ENCODE assay signal across 8 mouse cellular contexts in genomic region chr14:45142511-45142910, GRCm38 (mm10).
DNase-seq lines count a peak whose midpoint lies in the region; ATAC-seq and TF ChIP-seq lines count a peak whose summit lies in the region.

No protein-coding gene starts in this region.

- no peaks in the 10 kb centered on the region for H3K4me1 ChIP-seq in liver, adult 2 months (ENCODE audit: control insufficient read depth, insufficient read depth, low read length)
- H3K4me1 ChIP-seq in liver, embryonic 11.5 days (replicated peaks; ENCODE audit: control insufficient read depth, insufficient read depth, low read length): no peaks in the 10 kb centered on the region
- no peaks in the 10 kb centered on the region for H3K4me1 ChIP-seq in intestine, embryonic 15.5 days (replicated peaks)
- no peaks in the 10 kb centered on the region for H3K4me1 ChIP-seq in neural tube, embryonic 12.5 days

- intact Hi-C loops in left cerebral cortex, postnatal 4 days (cut with DNase I): loop anchor here (5.0 kb wide), 1 partner anchor 160 kb away; no protein-coding TSS in a partner anchor

- TF ChIP-seq POLR2A in liver, adult 2 months (IDR thresholded peaks at IDR 0.05; ENCODE audit: extremely low read depth, insufficient read depth, low read length): no peak

- H3K4me3 ChIP-seq in liver, adult 2 months (ENCODE audit: insufficient read depth, low read depth, low read length): no peak overlapping the region
- no peak overlapping the region for H3K4me3 ChIP-seq in liver, embryonic 11.5 days (ENCODE audit: low read depth, low read length)
- no peak overlapping the region for H3K4me3 ChIP-seq in intestine, embryonic 15.5 days (replicated peaks)
- H3K4me3 ChIP-seq in neural tube, embryonic 12.5 days: no peak overlapping the region

- H3K27ac ChIP-seq in liver, adult 2 months (replicated peaks; ENCODE audit: insufficient read depth, low read depth, low read length): no peak overlapping the region
- H3K27ac ChIP-seq in liver, embryonic 11.5 days (ENCODE audit: low read depth, low read length): no peak overlapping the region
- H3K27ac ChIP-seq in intestine, embryonic 15.5 days: no peak overlapping the region
- H3K27ac ChIP-seq in neural tube, embryonic 12.5 days: no peak overlapping the region

- no peak for ATAC-seq in liver, embryonic 11.5 days (replicated peaks; ENCODE audit: low FRiP score)
- ATAC-seq in intestine, embryonic 15.5 days: 0 out of 2 replicates have a peak, but pooled peaks have one; percentile 67
- ATAC-seq in neural tube, embryonic 12.5 days (ENCODE audit: low FRiP score, low read depth): peak; percentile 70; the same call in 1 of the 2 replicates

- no peaks in the 10 kb centered on the region for H3K27me3 ChIP-seq in liver, adult 2 months (ENCODE audit: control insufficient read depth, insufficient read depth, low read length)
- no peaks in the 10 kb centered on the region for H3K27me3 ChIP-seq in liver, embryonic 11.5 days (replicated peaks; ENCODE audit: control insufficient read depth, insufficient read depth, low read length)
- no peaks in the 10 kb centered on the region for H3K27me3 ChIP-seq in intestine, embryonic 15.5 days (replicated peaks)
- H3K27me3 ChIP-seq in neural tube, embryonic 12.5 days (replicated peaks): no peaks in the 10 kb centered on the region

- H3K9ac ChIP-seq in liver, adult 2 months (ENCODE audit: low read depth, low read length): no peak overlapping the region
- H3K9ac ChIP-seq in liver, embryonic 11.5 days (ENCODE audit: low read depth, low read length): no peak overlapping the region
- no peak overlapping the region for H3K9ac ChIP-seq in intestine, embryonic 15.5 days
- no peak overlapping the region for H3K9ac ChIP-seq in neural tube, embryonic 12.5 days

- no peaks in the 10 kb centered on the region for H3K36me3 ChIP-seq in liver, adult 2 months (ENCODE audit: control insufficient read depth, insufficient read depth, low read length)
- H3K36me3 ChIP-seq in liver, embryonic 11.5 days (ENCODE audit: control insufficient read depth, insufficient read depth, low read length): no peaks in the 10 kb centered on the region
- H3K36me3 ChIP-seq in intestine, embryonic 15.5 days: no peaks in the 10 kb centered on the region
- peaks cover 9% of the 10 kb centered on the region for H3K36me3 ChIP-seq in neural tube, embryonic 12.5 days

- H3K9me3 ChIP-seq in liver, embryonic 11.5 days (ENCODE audit: control insufficient read depth, low read length): no peaks in the 10 kb centered on the region
- no peaks in the 10 kb centered on the region for H3K9me3 ChIP-seq in intestine, embryonic 15.5 days
- no peaks in the 10 kb centered on the region for H3K9me3 ChIP-seq in neural tube, embryonic 12.5 days

- no peaks in the 10 kb centered on the region for H3K79me2 ChIP-seq in liver, adult 2 months (ENCODE audit: control insufficient read depth, insufficient read depth, low read length)

- 64% methylated on average over 4 of the region's 4 CpGs for WGBS in liver, adult 2 months
- 42% methylated on average over 4 of the region's 4 CpGs for WGBS in liver, embryonic 11.5 days
- WGBS in intestine, embryonic 15.5 days: 49% methylated on average over 4 of the region's 4 CpGs
- 63% methylated on average over 4 of the region's 4 CpGs for WGBS in neural tube, embryonic 12.5 days

- no peak overlapping the region for H3K4me2 ChIP-seq in liver, embryonic 11.5 days
- H3K4me2 ChIP-seq in intestine, embryonic 15.5 days (replicated peaks): no peak overlapping the region
- no peak overlapping the region for H3K4me2 ChIP-seq in neural tube, embryonic 12.5 days (replicated peaks)

- TF ChIP-seq CTCF in liver, adult 2 months (IDR thresholded peaks at IDR 0.05; ENCODE audit: low read depth, low read length): peak; percentile 34; the same call in 1 of the 2 replicates

- peak; percentile 10 for DNase-seq in liver, adult 2 months (ENCODE audit: extremely low read depth, low read depth, low spot score)
- DNase-seq in liver, embryonic 11.5 days (ENCODE audit: low spot score): no peak
- peak; percentile 16 for DNase-seq in MN1 (ENCODE audit: low spot score)
- DNase-seq in embryo, embryonic 11.5 days (ENCODE audit: low read depth, low spot score): peak; percentile 13
- DNase-seq in left cerebral cortex, postnatal 4 days: peak; percentile 45
- no peak for DNase-seq in cerebellum, postnatal 36 days

Comparison
In these comparisons a context has a peak if more than half of its experiments do, and no peak if none do; other contexts are left out.
1. DNase-seq: peak in liver, adult 2 months (single experiment), MN1 (single experiment), embryo, embryonic 11.5 days (single experiment) and left cerebral cortex, postnatal 4 days (single experiment); none in liver, embryonic 11.5 days (single experiment) and cerebellum, postnatal 36 days (0 of 2).